Mouse (Mus musculus) liver, postnatal 0 days (tissue): ENCODE measurements at regions not wholly inside any gene's neighbourhood (a gene's known extent, or its start where the extent isn't known, plus 50 kb on each side); places are given as distances from the start of the nearest gene placed in this dataset.

Experiments
- ATAC-seq: fragments of 200-750 bp; cut with Nextera tagmentation; 2 replicates; pipeline ENCODE4 v1.8.0; 2017; ENCODE audit warnings: mild to moderate bottlenecking, moderate library complexity
- DNase-seq: peaks from one replicate; pipeline ENCODE4 v3.0.0-alpha.2; 2016
- H3K27ac ChIP-seq: fragments of 300-500 bp; sonication (generic); 2 replicates; pipeline ENCODE4 v1.5.1; 2014; ENCODE audit warnings: antibody characterized with exemption, moderate library complexity, mild to moderate bottlenecking, low read depth
- H3K27me3 ChIP-seq: fragments of 300-500 bp; sonication (generic); 2 replicates; pipeline ENCODE4 v1.6.1; 2014; ENCODE audit warnings: low read length, control low read depth, mixed read lengths; ENCODE audit not compliant: insufficient read depth
- H3K36me3 ChIP-seq: fragments of 300-500 bp; sonication (generic); replicated peaks from 2 replicates; pipeline ENCODE4 v1.6.1; 2014; ENCODE audit warnings: mild to moderate bottlenecking, control low read depth, low read length, moderate library complexity, mixed read lengths; ENCODE audit not compliant: insufficient read depth
- H3K4me1 ChIP-seq: fragments of 300-500 bp; sonication (generic); 2 replicates; pipeline ENCODE4 v1.6.1; 2014; ENCODE audit warnings: antibody characterized with exemption, mild to moderate bottlenecking, control low read depth; ENCODE audit not compliant: insufficient read depth
- H3K4me2 ChIP-seq: fragments of 300-500 bp; sonication (generic); 2 replicates; pipeline ENCODE4 v1.6.1; 2014; ENCODE audit warnings: low read depth, mild to moderate bottlenecking, low read length, moderate library complexity, mixed read lengths
- H3K4me3 ChIP-seq: fragments of 300-500 bp; sonication (generic); 2 replicates; pipeline ENCODE4 v1.5.1; 2014; ENCODE audit warnings: low read depth, low read length
- H3K9ac ChIP-seq: fragments of 300-500 bp; sonication (generic); replicated peaks from 2 replicates; pipeline ENCODE4 v1.6.1; 2014; ENCODE audit warnings: mild to moderate bottlenecking, moderate library complexity
- H3K9me3 ChIP-seq: fragments of 300-500 bp; sonication (generic); 2 replicates; pipeline ENCODE4 v1.6.1; 2016; ENCODE audit warnings: mild to moderate bottlenecking, control low read depth, low read length, mixed read lengths
- CTCF ChIP-seq: sonication (generic); IDR thresholded peaks from 2 replicates; pipeline ENCODE4 v1.5.1; 2016; ENCODE audit warnings: antibody characterized with exemption, low read depth
- EP300 ChIP-seq: IDR thresholded peaks from 2 replicates; pipeline ENCODE4 v1.6.1; 2016; ENCODE audit warnings: antibody characterized with exemption, low read depth, mild to moderate bottlenecking
- WGBS: fragments of 180-500 bp; shearing (Covaris S2); extraction: QIAGEN DNeasy Blood & Tissue Kit; methylation state at CpG from one replicate; pipeline ENCODE4 v1.1.7; 2014; ENCODE audit not compliant: insufficient replicate concordance; 5-methylcytosine and 5-hydroxymethylcytosine counted together

- DNase-seq (no peak), ATAC-seq (no peak)
- H3K4me2 ChIP-seq = no peak overlapping the region
- 82% methylated on average over 4 of the region's 4 CpGs for WGBS
- no peaks in the 10 kb centered on the region for H3K4me1 ChIP-seq
- H3K27me3 ChIP-seq = no peaks in the 10 kb centered on the region
- no peaks in the 10 kb centered on the region for H3K9me3 ChIP-seq
- no peak overlapping the region for H3K27ac ChIP-seq
- TF ChIP-seq EP300 (no peak), CTCF (no peak)
- H3K36me3 ChIP-seq = no peaks in the 10 kb centered on the region
- no peak overlapping the region for H3K9ac ChIP-seq
- H3K4me3 ChIP-seq = no peak overlapping the region
Observed at GRCm38 (mm10) chr16:80893761-80894160, 306.7 kb upstream of the Ncam2 start.

DNA sequence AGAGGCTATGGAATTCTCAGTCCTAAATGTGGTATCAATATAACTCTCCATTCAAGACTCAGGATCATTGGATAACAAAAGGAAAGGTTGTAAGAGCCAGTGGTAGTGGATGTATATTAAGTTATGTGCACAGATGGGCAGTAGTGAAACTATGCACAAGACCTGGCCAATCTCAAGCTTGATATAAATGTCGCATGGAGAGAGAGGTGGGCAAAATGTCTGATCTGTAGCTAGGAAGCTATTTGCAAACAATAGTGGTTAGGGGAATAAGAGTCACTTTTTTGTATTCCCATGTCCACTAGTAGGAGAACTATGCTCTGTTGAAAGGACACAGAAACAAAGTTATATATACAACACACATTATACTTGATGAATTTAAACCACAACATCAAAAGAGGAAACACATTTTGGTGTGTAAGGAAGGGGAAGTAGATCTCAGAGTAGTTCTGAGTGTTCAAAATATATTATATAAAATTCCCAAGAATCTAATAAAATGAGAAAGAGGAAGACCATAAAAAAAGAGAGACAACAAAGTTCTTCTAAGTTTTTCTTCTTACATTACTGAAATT, 279.7 kb upstream of the Ncam2 start:
- Histone ChIP-seq H3K9me3 (no peaks in the 10 kb centered on the region), H3K4me3 (no peak overlapping the region), H3K4me2 (no peak overlapping the region), H3K4me1 (no peaks in the 10 kb centered on the region), H3K27ac (no peak overlapping the region), H3K9ac (no peak overlapping the region), H3K27me3 (no peaks in the 10 kb centered on the region), H3K36me3 (no peaks in the 10 kb centered on the region)
- ATAC-seq (no peak), DNase-seq (no peak)
- TF ChIP-seq CTCF = no peak
- TF ChIP-seq EP300 = no peak
- WGBS = 72% methylated on average over 1 of the region's 1 CpGs

DNA sequence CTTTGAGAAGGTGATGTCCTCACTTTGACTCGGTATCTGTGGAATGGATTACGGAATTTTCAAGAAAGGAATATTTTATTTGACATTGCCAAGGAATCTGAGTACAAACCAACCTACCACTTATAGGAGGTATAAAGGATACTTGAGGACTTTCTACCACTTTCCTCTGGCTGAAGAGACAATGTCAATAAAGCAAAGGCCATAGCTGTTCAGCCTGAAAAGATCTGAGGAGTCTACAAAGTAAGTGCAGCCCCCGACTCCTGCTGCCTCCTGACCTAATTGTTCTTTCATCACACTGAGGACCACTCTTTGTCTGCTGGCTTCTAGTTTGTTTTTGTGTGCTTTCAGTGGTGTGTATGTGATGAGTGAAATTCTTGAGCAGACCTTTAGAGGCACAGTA, 269.5 kb upstream of the Ncam2 start:
- DNase-seq (no peak), ATAC-seq (no peak)
- Histone ChIP-seq H3K4me1 (no peaks in the 10 kb centered on the region), H3K27me3 (no peaks in the 10 kb centered on the region), H3K27ac (no peak overlapping the region), H3K9me3 (no peaks in the 10 kb centered on the region), H3K9ac (no peak overlapping the region), H3K4me3 (no peak overlapping the region), H3K4me2 (no peak overlapping the region), H3K36me3 (no peaks in the 10 kb centered on the region)
- TF ChIP-seq EP300 (no peak), CTCF (no peak)
- WGBS = 70% methylated on average over 3 of the region's 3 CpGs

DNA sequence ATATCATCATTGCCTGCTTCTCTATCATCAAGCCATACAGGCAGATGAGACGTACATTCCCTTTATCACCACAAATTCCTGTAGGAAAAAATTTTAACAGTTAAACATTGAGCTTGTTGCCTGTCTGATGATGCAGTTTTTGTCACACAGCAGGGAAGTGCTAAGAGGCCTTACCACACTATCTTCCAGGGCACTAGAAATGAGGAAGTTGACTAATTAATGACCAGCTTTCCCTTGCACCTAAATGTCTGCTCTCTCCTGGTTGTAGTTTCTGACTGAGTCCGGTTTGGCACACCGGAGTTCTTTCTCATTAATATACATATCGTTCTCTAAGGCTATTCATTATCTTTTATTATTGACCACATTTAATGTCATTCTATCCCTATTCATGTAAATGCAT, 269.0 kb upstream of the Ncam2 start:
- Histone ChIP-seq H3K27ac (no peak overlapping the region), H3K4me3 (no peak overlapping the region), H3K9ac (no peak overlapping the region), H3K36me3 (no peaks in the 10 kb centered on the region), H3K27me3 (no peaks in the 10 kb centered on the region), H3K9me3 (no peaks in the 10 kb centered on the region), H3K4me1 (no peaks in the 10 kb centered on the region), H3K4me2 (no peak overlapping the region)
- ATAC-seq = no peak
- 66% methylated on average over 4 of the region's 4 CpGs for WGBS
- TF ChIP-seq EP300 = no peak
- TF ChIP-seq CTCF = no peak
- no peak for DNase-seq

DNA sequence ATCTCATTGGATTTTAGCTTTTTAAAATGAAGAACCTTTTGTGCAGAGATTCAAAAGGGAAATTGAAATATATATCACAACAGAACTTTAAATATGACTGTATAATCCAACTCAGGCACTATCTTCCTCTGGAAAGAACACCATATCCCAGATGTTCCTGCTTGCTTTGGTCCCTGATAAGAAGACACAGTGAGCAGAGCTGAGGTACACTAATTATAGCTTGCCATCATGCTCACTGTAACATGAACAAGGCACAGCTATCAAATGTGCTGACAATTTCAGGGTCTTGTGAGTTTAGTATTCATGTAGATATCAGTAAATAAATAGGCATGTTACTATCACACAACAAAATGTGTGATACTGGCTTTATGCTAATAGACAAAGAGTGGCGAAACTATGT, 264.8 kb upstream of the Ncam2 start:
- 72% methylated on average over 1 of the region's 1 CpGs for WGBS
- no peak for ATAC-seq
- Histone ChIP-seq H3K27ac (no peak overlapping the region), H3K27me3 (no peaks in the 10 kb centered on the region), H3K4me1 (no peaks in the 10 kb centered on the region), H3K4me2 (no peak overlapping the region), H3K36me3 (no peaks in the 10 kb centered on the region), H3K9ac (no peak overlapping the region), H3K4me3 (no peak overlapping the region), H3K9me3 (no peaks in the 10 kb centered on the region)
- TF ChIP-seq CTCF (no peak), EP300 (no peak)
- DNase-seq = no peak

GRCm38 (mm10) chr16:80962141-80962540, 238.4 kb upstream of the Ncam2 start:
- Histone ChIP-seq H3K4me1 (no peaks in the 10 kb centered on the region), H3K9me3 (no peaks in the 10 kb centered on the region), H3K9ac (no peak overlapping the region), H3K4me2 (no peak overlapping the region), H3K27me3 (no peaks in the 10 kb centered on the region), H3K27ac (no peak overlapping the region), H3K4me3 (no peak overlapping the region), H3K36me3 (no peaks in the 10 kb centered on the region)
- WGBS = 40% methylated on average over 2 of the region's 2 CpGs
- TF ChIP-seq CTCF (no peak), EP300 (no peak)
- DNase-seq (no peak), ATAC-seq (no peak)
